Mouse (Mus musculus): ENCODE measurements at regions not wholly inside any gene's neighbourhood (a gene's known extent, or its start where the extent isn't known, plus 50 kb on each side); places are given as distances from the start of the nearest gene placed in this dataset.

GRCm38 (mm10) chr11:91463578-91464401 is 113.6 kb downstream of the Kif2b start:
- no peak for DNase-seq (ENCODE audit: extremely low read depth)
- Histone ChIP-seq H3K4me2 (ENCODE audit: insufficient read depth, low read depth, poor library complexity, severe bottlenecking) (no peak overlapping the region), H3K4me3 (replicated peaks in 1 of 3; ENCODE audit: low read depth in 2 of 3, low read length in 2 of 3, poor library complexity in 1 of 3) (no peak overlapping the region), H3K27me3 (replicated peaks) (no peaks in the 10 kb centered on the region), H3K79me2 (replicated peaks; ENCODE audit: control insufficient read depth, extremely low read depth, insufficient read depth, poor library complexity, severe bottlenecking) (no peaks in the 10 kb centered on the region), H3K27ac (ENCODE audit: insufficient read depth, low read depth) (no peak overlapping the region), H3K9ac (ENCODE audit: insufficient read depth, low read depth) (no peak overlapping the region), H3K9me3 (replicated peaks; ENCODE audit: low read length) (peaks cover 52% of the 10 kb centered on the region), H3K4me1 (ENCODE audit: control insufficient read depth in 1 of 2, insufficient read depth in 2 of 2) (no peaks in the 10 kb centered on the region), H3K36me3 (replicated peaks in 1 of 2; ENCODE audit: control insufficient read depth in 1 of 2, insufficient read depth in 1 of 2, low read length in 1 of 2) (no peaks in the 10 kb centered on the region)
- dilution Hi-C loops (cut with MboI; ENCODE audit: extremely low pct_ligation_motif_present, extremely low pct_unique_long_range_greater_than_20kb, low sequenced_read_pairs) (no loop called here), in situ Hi-C loops (cut with MboI; ENCODE audit: low pct_ligation_motif_present, low pct_unique_long_range_greater_than_20kb, low sequenced_read_pairs) (no loop called here)
- no peak for TF ChIP-seq TBP (conservative IDR thresholded peaks at IDR 0.05; ENCODE audit: low read depth, low read length)
- no peak for TF ChIP-seq UBTF (IDR thresholded peaks at IDR 0.05; ENCODE audit: low read depth, low read length)
- no peak for TF ChIP-seq E2F4 (IDR thresholded peaks at IDR 0.05; ENCODE audit: insufficient replicate concordance, low read depth, low read length)
- no peak for TF ChIP-seq POLR2AphosphoS2 (IDR thresholded peaks at IDR 0.05; ENCODE audit: low read depth, low read length)
- TF ChIP-seq EP300 (IDR thresholded peaks at IDR 0.05; ENCODE audit: low read length), result no peak
- no peak for TF ChIP-seq MEF2A (IDR thresholded peaks at IDR 0.05; ENCODE audit: borderline replicate concordance, low read depth, low read length)
- TF ChIP-seq USF1 (IDR thresholded peaks at IDR 0.05; ENCODE audit: low read depth, low read length), result no peak
- no peak for TF ChIP-seq HCFC1 (IDR thresholded peaks at IDR 0.05; ENCODE audit: low read depth, low read length)
- TF ChIP-seq RCOR1 (conservative IDR thresholded peaks at IDR 0.05; ENCODE audit: low read depth, low read length), result no peak
- no peak for TF ChIP-seq ZC3H11A (IDR thresholded peaks at IDR 0.05; ENCODE audit: low read depth, low read length)
- TF ChIP-seq CHD2 (IDR thresholded peaks at IDR 0.05; ENCODE audit: low read length), result no peak
- TF ChIP-seq JUND (conservative IDR thresholded peaks at IDR 0.05; ENCODE audit: low read depth, low read length), result no peak
- no peak for TF ChIP-seq ZNF384 (IDR thresholded peaks at IDR 0.05; ENCODE audit: low read depth, low read length)
- TF ChIP-seq GABPA (IDR thresholded peaks at IDR 0.05; ENCODE audit: insufficient replicate concordance, low read depth, low read length), result no peak
- TF ChIP-seq RAD21 (IDR thresholded peaks at IDR 0.05; ENCODE audit: low read depth, low read length), result no peak
- no peak for TF ChIP-seq CHD1 (IDR thresholded peaks at IDR 0.05; ENCODE audit: low read depth, low read length)
- no peak for TF ChIP-seq MAFK (IDR thresholded peaks at IDR 0.05; ENCODE audit: insufficient replicate concordance, low read length)
- TF ChIP-seq JUN (IDR thresholded peaks at IDR 0.05; ENCODE audit: insufficient read depth, low read depth, low read length), result no peak
- TF ChIP-seq POLR2A (IDR thresholded peaks at IDR 0.05; ENCODE audit: low read depth, low read length), result no peak

- dilution Hi-C loops (cut with MboI; ENCODE audit: extremely low pct_ligation_motif_present, extremely low pct_unique_long_range_greater_than_20kb, low sequenced_read_pairs), result no loop called here
- Histone ChIP-seq H3K4me2 (ENCODE audit: insufficient read depth, low read depth, poor library complexity, severe bottlenecking) (no peak overlapping the region), H3K4me3 (replicated peaks in 1 of 3; ENCODE audit: low read depth in 2 of 3, low read length in 2 of 3, poor library complexity in 1 of 3) (no peak overlapping the region), H3K4me1 (ENCODE audit: control insufficient read depth in 1 of 2, insufficient read depth in 2 of 2) (no peaks in the 10 kb centered on the region), H3K9ac (ENCODE audit: insufficient read depth, low read depth) (no peak overlapping the region), H3K79me2 (replicated peaks; ENCODE audit: control insufficient read depth, extremely low read depth, insufficient read depth, poor library complexity, severe bottlenecking) (no peaks in the 10 kb centered on the region), H3K27me3 (replicated peaks) (no peaks in the 10 kb centered on the region), H3K36me3 (replicated peaks in 1 of 2; ENCODE audit: control insufficient read depth in 1 of 2, insufficient read depth in 1 of 2, low read length in 1 of 2) (no peaks in the 10 kb centered on the region), H3K9me3 (replicated peaks; ENCODE audit: low read length) (peaks cover 52% of the 10 kb centered on the region), H3K27ac (ENCODE audit: insufficient read depth, low read depth) (no peak overlapping the region)
- in situ Hi-C loops (cut with MboI; ENCODE audit: low pct_ligation_motif_present, low pct_unique_long_range_greater_than_20kb, low sequenced_read_pairs), result no loop called here
- DNase-seq (ENCODE audit: extremely low read depth), result no peak
- no peak for TF ChIP-seq CHD2 (IDR thresholded peaks at IDR 0.05; ENCODE audit: low read length)
- TF ChIP-seq RCOR1 (conservative IDR thresholded peaks at IDR 0.05; ENCODE audit: low read depth, low read length), result no peak
- TF ChIP-seq ELF1 (IDR thresholded peaks at IDR 0.05; ENCODE audit: low read depth, low read length), result no peak
- no peak for TF ChIP-seq CTCF (conservative IDR thresholded peaks at IDR 0.05 in 1 of 2, IDR thresholded peaks at IDR 0.05 in 1 of 2; ENCODE audit: low read depth in 2 of 2, low read length in 2 of 2)
- TF ChIP-seq GABPA (IDR thresholded peaks at IDR 0.05; ENCODE audit: insufficient replicate concordance, low read depth, low read length), result no peak
- TF ChIP-seq MXI1 (IDR thresholded peaks at IDR 0.05; ENCODE audit: low read depth, low read length), result no peak
- no peak for TF ChIP-seq MEF2A (IDR thresholded peaks at IDR 0.05; ENCODE audit: borderline replicate concordance, low read depth, low read length)
- TF ChIP-seq ZNF384 (IDR thresholded peaks at IDR 0.05; ENCODE audit: low read depth, low read length), result no peak
- TF ChIP-seq USF1 (IDR thresholded peaks at IDR 0.05; ENCODE audit: low read depth, low read length), result no peak
- TF ChIP-seq ZC3H11A (IDR thresholded peaks at IDR 0.05; ENCODE audit: low read depth, low read length), result no peak
- TF ChIP-seq MYC (IDR thresholded peaks at IDR 0.05; ENCODE audit: low read depth, low read length), result no peak
- TF ChIP-seq RAD21 (IDR thresholded peaks at IDR 0.05; ENCODE audit: low read depth, low read length), result no peak
Measured at GRCm38 (mm10) chr11:91461946-91462345, 115.4 kb downstream of the Kif2b start.

All from CH12.LX (cell line).